Comparison of ENCODE assay signal across 24 mouse cellular contexts in the genomic region with DNA sequence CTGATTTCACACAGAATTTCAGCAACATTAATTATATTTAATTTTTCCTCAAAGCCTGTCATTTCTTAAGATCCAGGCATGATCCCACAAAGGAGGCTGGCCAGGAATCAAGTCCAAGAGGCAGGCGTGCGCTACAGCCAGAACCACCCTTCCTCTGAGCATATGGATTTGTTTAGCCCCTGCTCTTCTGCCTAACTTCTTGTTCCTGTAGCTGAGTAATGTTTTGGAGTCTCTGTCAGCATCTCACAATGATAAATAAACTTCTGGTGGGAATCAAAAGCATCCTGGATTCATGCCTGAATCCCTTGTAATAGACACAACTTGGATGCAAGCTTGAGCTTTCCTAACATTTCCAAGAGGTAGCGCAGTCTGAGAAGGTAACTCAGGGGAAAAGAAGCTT.
DNase-seq lines count a peak whose midpoint lies in the region; ATAC-seq lines count a peak whose summit lies in the region.
"Had no signal": no experiment of that assay in that cellular context is flagged by ENCODE, and none has a peak within 500 bp of the region (broad histone marks: within the 10 kb centered on the region; RNA-seq: fewer than 3 reads in every experiment).

No protein-coding gene starts in this region.

- H3K27me3 ChIP-seq in heart, embryonic 12.5 days (replicated peaks), result no peaks in the 10 kb centered on the region
- H3K27me3 ChIP-seq: CH12.LX; embryonic facial prominence, embryonic 13.5 days had no signal

- no peak overlapping the region for H3K9ac ChIP-seq in heart, embryonic 12.5 days
- H3K9ac ChIP-seq: embryonic facial prominence, embryonic 13.5 days; forebrain, embryonic 12.5 days had no signal

- H3K4me2 ChIP-seq in heart, embryonic 12.5 days, result no peak overlapping the region
- H3K4me2 ChIP-seq: embryonic facial prominence, embryonic 13.5 days; forebrain, embryonic 12.5 days had no signal

- peaks cover 10% of the 10 kb centered on the region; the same call in 1 of the 2 replicates for H3K9me3 ChIP-seq in heart, embryonic 12.5 days (replicated peaks)
- H3K9me3 ChIP-seq: embryonic facial prominence, embryonic 13.5 days; forebrain, embryonic 10.5 days; forebrain, embryonic 12.5 days had no signal

- WGBS in heart, embryonic 12.5 days, result 85% methylated on average over 3 of the region's 3 CpGs

- ATAC-seq in heart, embryonic 12.5 days (ENCODE audit: insufficient number of reproducible peaks, low FRiP score), result no peak
- ATAC-seq: CD4-positive, CD25-positive, alpha-beta regulatory T cell, adult 4 months; forebrain, embryonic 14.5 days; forebrain, embryonic 16.5 days had no signal

- no peak overlapping the region for H3K4me3 ChIP-seq in heart, embryonic 12.5 days
- H3K4me3 ChIP-seq: embryonic facial prominence, embryonic 13.5 days; forebrain, embryonic 10.5 days; forebrain, embryonic 12.5 days had no signal

- DNase-seq in heart, adult 11 months, result peak; percentile 50
- DNase-seq in 3T3-L1 (ENCODE audit: low read depth, low spot score) (peak; percentile 62), NIH3T3 (ENCODE audit: low read depth) (peak; percentile 75)
- DNase-seq in fibroblast of lung, adult 2 months (ENCODE audit: low read depth), result peak; percentile 20
- no peak for DNase-seq in neural tube, embryonic 10.5 days (ENCODE audit: extremely low spot score, low spot score)
- DNase-seq in lung, postnatal 4 days, result no peak
- DNase-seq: adrenal gland, adult 8-10 months; adrenal gland, postnatal 14 days; adrenal gland, postnatal 36 days; B cell, adult 2 months; cerebellum, adult 11-12 months; cerebellum, adult 2 months; cerebellum, adult 9-10 months; cerebellum, postnatal 10 days; cerebellum, postnatal 25 days had no signal

- no peaks in the 10 kb centered on the region for H3K36me3 ChIP-seq in heart, embryonic 12.5 days
- H3K36me3 ChIP-seq: embryonic facial prominence, embryonic 13.5 days; forebrain, embryonic 10.5 days; forebrain, embryonic 12.5 days; G1E had no signal

- H3K4me1 ChIP-seq in heart, embryonic 12.5 days (replicated peaks), result 0 out of 2 replicates have a peak, but pooled peaks cover 6% of the 10 kb centered on the region
- H3K4me1 ChIP-seq: embryonic facial prominence, embryonic 13.5 days; forebrain, embryonic 10.5 days; forebrain, embryonic 12.5 days had no signal

- H3K27ac ChIP-seq in heart, embryonic 12.5 days (ENCODE audit: poor library complexity, severe bottlenecking), result no peak overlapping the region
- H3K27ac ChIP-seq: embryonic facial prominence, embryonic 13.5 days; forebrain, embryonic 10.5 days; forebrain, embryonic 12.5 days had no signal

Comparison
In these comparisons a context has a peak if more than half of its experiments do, and no peak if none do; other contexts are left out.
1. DNase-seq: peak in heart, adult 11 months (single experiment), 3T3-L1 (single experiment), NIH3T3 (single experiment) and fibroblast of lung, adult 2 months (single experiment); none in neural tube, embryonic 10.5 days (single experiment) and lung, postnatal 4 days (0 of 2).